Mouse (Mus musculus) stomach, embryonic 14.5 days (tissue): ENCODE measurements around the gene Wars2. TPM values are rescaled to one million over a fixed set of nuclear protein-coding genes. Genes with fewer than 3 reads are reported as not detected.

Source experiments
- ATAC-seq: fragments of 200-750 bp; cut with Nextera tagmentation; 2 replicates; pipeline ENCODE4 v1.8.0; 2017; ENCODE audit warnings: low read depth, moderate TSS enrichment; ENCODE audit not compliant: insufficient number of reproducible peaks, insufficient read depth, low FRiP score
- H3K27ac ChIP-seq: fragments of 300-500 bp; sonication (generic); 2 replicates; pipeline ENCODE4 v1.5.1; 2014; ENCODE audit warnings: mild to moderate bottlenecking, low read length, moderate library complexity, mixed read lengths
- H3K27me3 ChIP-seq: fragments of 300-500 bp; sonication (generic); 2 replicates; pipeline ENCODE4 v1.6.1; 2014; ENCODE audit warnings: low read length, control low read depth, mixed read lengths; ENCODE audit not compliant: control insufficient read depth, insufficient read depth
- H3K36me3 ChIP-seq: fragments of 300-500 bp; sonication (generic); 2 replicates; pipeline ENCODE4 v1.6.1; 2014; ENCODE audit warnings: mild to moderate bottlenecking, control low read depth, low read length, moderate library complexity, mixed read lengths; ENCODE audit not compliant: control insufficient read depth, insufficient read depth
- H3K4me1 ChIP-seq: fragments of 300-500 bp; sonication (generic); 2 replicates; pipeline ENCODE4 v1.6.1; 2014; ENCODE audit warnings: low read length, control low read depth, mixed read lengths; ENCODE audit not compliant: control insufficient read depth, insufficient read depth
- H3K4me2 ChIP-seq: fragments of 300-500 bp; sonication (generic); replicated peaks from 2 replicates; pipeline ENCODE4 v1.6.1; 2014; ENCODE audit warnings: low read depth, low read length, control low read depth
- H3K4me3 ChIP-seq: fragments of 300-500 bp; sonication (generic); 2 replicates; pipeline ENCODE4 v1.5.1; 2014; ENCODE audit warnings: low read depth, low read length, control low read depth
- H3K9ac ChIP-seq: fragments of 300-500 bp; sonication (generic); replicated peaks from 2 replicates; pipeline ENCODE4 v1.6.1; 2014; ENCODE audit warnings: low read depth, mild to moderate bottlenecking, control low read depth, low read length, moderate library complexity, mixed read lengths
- H3K9me3 ChIP-seq: fragments of 300-500 bp; sonication (generic); 2 replicates; pipeline ENCODE4 v1.6.1; 2016; ENCODE audit warnings: low read depth, low read length, control low read depth; ENCODE audit not compliant: control insufficient read depth
- WGBS: fragments of 180-500 bp; shearing (Covaris S2); extraction: QIAGEN DNeasy Blood & Tissue Kit; methylation state at CpG from one replicate; pipeline ENCODE4 v1.1.7; 2014; 5-methylcytosine and 5-hydroxymethylcytosine counted together
- polyA plus RNA-seq: library from polyadenylated mRNA; unstranded; fragments of >200 nt; fragmentation: Nextera tagmentation; extraction: Ambion mirVana; gene quantifications from 2 replicates; pipeline ENCODE4 v1.2.1, GENCODE M21; 2014

Gene Wars2
- polyA plus RNA-seq, 1 experiment from 2014 or later: 12.4 TPM

DNA sequence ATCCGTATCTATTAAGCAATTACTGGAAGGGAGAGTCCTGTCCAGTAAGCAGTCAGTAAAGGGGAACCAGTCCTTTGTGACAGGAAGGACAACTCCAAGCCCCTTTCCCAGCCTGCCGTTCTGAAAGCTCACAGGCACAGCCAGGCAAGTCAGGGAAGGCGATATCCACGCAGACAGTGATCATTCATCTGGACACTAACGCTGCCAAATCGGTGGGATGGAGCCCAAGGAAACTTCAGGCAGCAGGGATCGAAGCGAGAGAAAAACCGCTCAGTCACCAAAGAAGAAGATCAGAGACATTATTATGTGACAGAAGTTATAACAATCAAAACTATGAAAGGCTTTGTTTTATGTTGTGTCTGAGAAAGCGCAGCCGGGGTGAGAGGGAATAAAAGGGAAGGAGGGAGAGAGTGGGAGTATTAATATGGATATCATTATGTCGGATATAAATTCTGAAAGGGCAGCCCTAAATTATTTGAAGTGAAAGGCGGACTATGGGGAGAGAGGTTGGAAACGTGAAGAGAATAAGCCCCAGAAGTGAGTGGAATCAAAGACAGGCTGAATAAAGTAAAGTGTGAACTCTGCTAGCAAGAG lies 70.3 kb downstream of the Wars2 start:
- Histone ChIP-seq H3K27me3 (no peaks in the 10 kb centered on the region), H3K27ac (no peak overlapping the region), H3K4me2 (no peak overlapping the region), H3K36me3 (no peaks in the 10 kb centered on the region), H3K9ac (no peak overlapping the region), H3K9me3 (no peaks in the 10 kb centered on the region), H3K4me3 (no peak overlapping the region), H3K4me1 (peaks cover 5% of the 10 kb centered on the region; the same call in 1 of the 2 replicates)
- 30% methylated on average over 14 of the region's 14 CpGs for WGBS
- ATAC-seq: no peak

DNA sequence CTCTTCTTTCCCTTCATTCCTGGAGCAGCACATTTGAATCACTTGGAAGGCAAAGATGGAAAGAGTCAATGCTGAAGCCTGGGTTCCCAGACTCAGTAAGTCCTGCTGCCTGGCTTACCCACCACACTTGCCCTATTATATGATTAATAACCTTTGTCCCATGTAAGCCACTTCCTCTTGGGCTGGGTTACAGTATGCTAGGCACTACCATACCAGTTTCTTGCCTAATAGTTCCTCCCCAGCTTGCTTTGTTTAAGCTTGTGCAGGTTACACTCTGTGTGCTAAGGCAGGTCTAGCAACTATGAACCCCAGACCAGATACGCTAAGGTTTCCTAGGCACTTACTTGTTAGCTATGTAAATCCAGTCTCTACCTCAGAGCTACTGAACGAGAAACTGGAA lies 86.9 kb downstream of the Wars2 start:
- H3K4me1 ChIP-seq: no peaks in the 10 kb centered on the region
- 0 out of 2 replicates have a peak, but pooled peaks cover 4% of the 10 kb centered on the region for H3K27me3 ChIP-seq
- no peaks in the 10 kb centered on the region for H3K36me3 ChIP-seq
- H3K27ac ChIP-seq: no peak overlapping the region
- no peak overlapping the region for H3K4me2 ChIP-seq
- H3K9ac ChIP-seq: no peak overlapping the region
- H3K4me3 ChIP-seq: no peak overlapping the region
- no peak for ATAC-seq
- no peaks in the 10 kb centered on the region for H3K9me3 ChIP-seq
- WGBS: 68% methylated on average over 2 of the region's 2 CpGs

DNA sequence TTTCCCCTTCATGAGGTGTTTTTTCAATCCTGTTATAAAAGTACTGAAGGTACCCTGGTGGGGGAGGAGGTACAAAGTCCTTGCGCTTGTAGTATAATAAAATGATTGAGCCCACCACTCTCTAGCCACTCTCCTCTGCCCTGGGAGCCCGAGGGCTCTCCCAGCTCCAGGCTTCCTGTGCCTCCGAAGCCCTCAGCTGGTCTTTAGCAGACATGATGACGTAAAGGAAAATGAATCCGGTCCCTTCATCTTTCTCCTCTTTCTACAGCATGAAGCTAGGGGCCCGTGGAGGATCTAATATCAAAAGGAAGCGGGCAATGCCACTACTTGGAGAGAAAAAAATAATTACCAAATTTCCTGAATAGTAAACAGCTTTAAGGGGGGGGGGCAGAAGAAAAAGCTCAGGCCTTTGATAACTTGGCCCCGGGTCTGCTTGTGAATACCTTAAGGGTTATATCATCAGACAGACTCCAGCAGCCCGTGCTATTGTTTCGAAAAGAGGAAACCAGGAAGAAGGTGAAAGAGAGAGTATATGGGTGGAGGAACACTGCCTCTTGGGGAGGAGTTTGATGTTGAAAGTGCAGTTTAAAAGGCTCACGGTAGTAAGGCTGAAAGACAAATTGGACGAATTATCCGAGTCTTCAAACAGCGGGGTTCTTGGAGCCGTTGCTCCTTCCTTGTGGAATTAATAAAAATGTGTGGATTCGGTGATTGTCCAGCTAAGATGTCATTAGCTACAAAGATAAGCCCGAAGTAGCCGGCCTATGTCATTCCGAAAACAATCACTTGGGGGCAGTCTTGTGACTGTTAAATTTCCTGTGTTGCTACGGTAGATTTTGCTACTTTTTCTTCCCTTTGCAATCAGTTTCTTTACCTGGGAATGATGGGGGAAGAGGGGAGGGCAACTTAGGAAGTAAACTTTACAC lies 92.8 kb downstream of the Wars2 start:
- Histone ChIP-seq H3K27me3 (peaks cover 39% of the 10 kb centered on the region), H3K9ac (no peak overlapping the region), H3K9me3 (no peaks in the 10 kb centered on the region), H3K27ac (no peak overlapping the region), H3K36me3 (no peaks in the 10 kb centered on the region), H3K4me3 (peak overlapping the region; percentile 12; the same call in 1 of the 2 replicates), H3K4me1 (no peaks in the 10 kb centered on the region; the same call in 1 of the 2 replicates), H3K4me2 (peak overlapping the region; percentile 11; the same call in 1 of the 2 replicates)
- no peak for ATAC-seq
- WGBS: 9% methylated on average over 20 of the region's 20 CpGs

DNA sequence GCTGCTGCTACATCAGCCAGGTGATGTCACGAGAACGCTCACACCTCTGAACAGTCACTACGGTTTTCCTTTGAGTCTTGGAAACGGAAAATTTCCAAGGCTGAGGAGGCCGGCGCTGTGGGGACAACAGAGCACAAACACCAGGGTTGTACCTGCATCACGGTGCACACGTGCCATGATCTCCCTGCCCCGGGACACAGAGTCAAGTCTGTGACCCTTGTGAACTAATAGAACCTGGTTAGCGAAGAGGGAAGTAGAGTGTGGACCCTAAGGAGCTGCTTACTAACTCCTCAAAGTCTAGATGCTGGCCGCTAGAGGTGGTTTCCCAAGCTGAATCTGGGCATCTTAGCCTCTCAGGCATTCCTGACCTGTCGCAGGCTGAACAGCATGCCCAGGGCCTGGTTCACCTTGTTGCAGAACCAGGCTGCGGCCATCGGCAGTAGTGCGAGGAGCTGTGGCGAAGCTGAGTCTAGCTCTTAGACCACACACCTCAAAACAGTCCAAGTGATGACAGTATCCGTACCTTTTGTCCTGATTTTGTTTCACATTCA lies 93.5 kb downstream of the Wars2 start:
- Histone ChIP-seq H3K4me3 (peak overlapping the region; percentile 12; the same call in 1 of the 2 replicates), H3K9ac (no peak overlapping the region), H3K9me3 (no peaks in the 10 kb centered on the region), H3K4me1 (no peaks in the 10 kb centered on the region; the same call in 1 of the 2 replicates), H3K36me3 (no peaks in the 10 kb centered on the region), H3K4me2 (no peak overlapping the region; the same call in 1 of the 2 replicates), H3K27me3 (peaks cover 46% of the 10 kb centered on the region), H3K27ac (no peak overlapping the region)
- WGBS: 5% methylated on average over 17 of the region's 17 CpGs
- 0 out of 2 replicates have a peak, but pooled peaks have one; percentile 49 for ATAC-seq

DNA sequence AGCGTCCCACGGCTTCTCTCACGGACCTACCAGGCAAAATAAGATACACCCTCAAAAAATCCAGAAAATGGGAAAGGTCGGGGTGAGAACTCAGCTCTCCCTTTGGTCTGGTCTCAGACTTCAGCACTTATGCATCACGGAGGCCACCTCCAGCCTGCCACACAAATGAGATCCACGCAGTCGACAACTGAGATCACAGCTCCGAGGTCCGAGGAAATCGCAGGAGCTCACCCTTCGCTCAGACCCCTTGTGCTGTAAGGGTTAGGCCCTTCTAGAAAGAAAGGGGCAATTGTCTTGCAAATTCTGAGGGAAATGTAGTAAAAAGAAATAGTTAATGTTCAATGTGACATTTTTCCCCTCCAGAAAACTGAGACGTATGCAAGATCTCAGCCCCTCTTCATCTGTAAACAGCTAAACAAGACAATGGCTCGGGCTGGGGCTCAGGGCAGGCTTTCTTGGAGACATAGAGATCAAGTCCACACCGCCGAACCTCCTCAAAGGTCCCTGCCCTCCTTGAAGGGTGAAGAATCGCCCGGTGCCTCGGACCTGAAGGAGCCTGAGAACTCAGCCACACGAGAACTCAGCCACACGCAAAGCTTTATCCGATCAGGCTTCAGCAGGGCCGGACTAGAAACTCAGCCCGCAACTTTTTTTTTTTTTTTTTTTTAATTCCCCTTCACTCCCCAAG lies 94.4 kb downstream of the Wars2 start:
- Histone ChIP-seq H3K9ac (no peak overlapping the region), H3K27me3 (peaks cover 54% of the 10 kb centered on the region)
- WGBS: 3% methylated on average over 23 of the region's 23 CpGs

DNA sequence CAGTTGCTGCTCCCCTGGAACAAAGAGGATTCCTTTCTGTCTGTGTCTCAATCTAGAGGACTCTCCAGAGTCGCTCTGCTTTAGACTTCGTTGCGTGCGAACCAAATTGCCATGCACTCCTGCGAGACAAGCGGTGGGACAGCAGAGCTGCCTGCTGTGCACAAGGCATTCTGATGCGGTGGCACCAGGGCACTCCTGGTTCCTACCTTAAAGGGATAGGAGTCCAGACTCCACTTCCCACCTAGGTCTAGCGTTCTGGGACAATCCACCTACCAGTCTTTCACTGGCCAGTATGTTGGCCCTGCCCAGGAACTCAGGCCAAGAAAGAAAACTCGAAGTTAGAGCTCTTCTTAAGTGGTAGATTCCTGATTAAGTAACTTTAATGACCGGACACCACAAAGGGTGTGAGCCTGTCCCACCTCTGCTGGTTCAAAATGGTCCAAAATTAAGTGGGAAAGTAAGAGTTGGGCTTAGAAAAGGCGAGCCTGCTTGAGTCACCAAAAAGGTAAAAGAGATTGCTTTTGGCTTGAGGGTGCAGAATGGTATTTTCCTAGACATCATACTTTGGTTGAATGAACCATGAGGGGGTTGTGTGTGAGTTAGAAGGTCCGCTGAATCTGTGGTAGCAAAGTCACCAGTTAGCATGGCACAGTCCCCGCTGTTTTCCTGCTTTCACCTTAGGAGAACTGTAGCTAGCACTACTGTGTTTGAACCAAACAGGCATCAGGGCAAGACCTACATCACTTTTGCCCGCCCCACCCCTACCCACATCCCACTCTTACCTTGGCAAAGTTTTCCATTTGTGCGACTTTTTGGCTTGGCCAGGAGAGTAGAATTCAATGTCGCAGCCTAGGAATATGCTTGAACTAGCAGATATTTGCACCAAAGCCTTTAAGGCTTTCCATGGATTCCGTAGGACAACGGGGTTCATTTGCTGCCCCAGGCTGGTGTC lies 95.2 kb downstream of the Wars2 start:
- Histone ChIP-seq H3K4me3 (no peak overlapping the region), H3K27ac (no peak overlapping the region), H3K9ac (no peak overlapping the region), H3K27me3 (peaks cover 56% of the 10 kb centered on the region), H3K4me1 (no peaks in the 10 kb centered on the region; the same call in 1 of the 2 replicates), H3K36me3 (no peaks in the 10 kb centered on the region), H3K9me3 (no peaks in the 10 kb centered on the region), H3K4me2 (no peak overlapping the region)
- ATAC-seq: no peak
- 6% methylated on average over 18 of the region's 18 CpGs for WGBS

More for the DNA sequence above, 94.4 kb downstream of the Wars2 start:
- Histone ChIP-seq H3K4me3 (no peak overlapping the region), H3K4me1 (no peaks in the 10 kb centered on the region; the same call in 1 of the 2 replicates), H3K36me3 (no peaks in the 10 kb centered on the region), H3K27ac (no peak overlapping the region), H3K4me2 (no peak overlapping the region), H3K9me3 (no peaks in the 10 kb centered on the region)
- no peak for ATAC-seq

DNA sequence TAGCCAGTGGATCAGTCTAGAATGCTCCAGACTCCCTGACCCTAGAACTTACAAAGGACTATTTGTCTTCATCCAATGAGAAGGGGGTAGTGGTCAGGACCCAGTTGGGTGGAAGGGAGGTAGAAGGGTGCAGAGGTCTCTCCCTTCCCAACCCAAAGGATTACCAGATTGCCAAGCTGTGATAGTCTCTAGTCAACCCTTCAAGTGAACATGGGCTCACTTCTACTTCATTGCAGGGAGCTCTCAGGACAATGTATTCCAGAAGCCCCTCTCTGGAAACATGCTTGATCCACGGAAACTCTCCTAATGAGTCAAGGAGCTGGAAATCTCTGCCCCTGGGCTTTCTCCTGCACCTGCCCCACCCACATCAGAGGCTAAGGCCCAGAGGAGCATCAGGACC lies 97.8 kb downstream of the Wars2 start:
- WGBS: 9% methylated on average over 1 of the region's 1 CpGs

More for the DNA sequence above, 97.8 kb downstream of the Wars2 start:
- Histone ChIP-seq H3K9me3 (no peaks in the 10 kb centered on the region), H3K27ac (no peak overlapping the region), H3K36me3 (no peaks in the 10 kb centered on the region), H3K27me3 (peaks cover 75% of the 10 kb centered on the region), H3K9ac (no peak overlapping the region), H3K4me2 (no peak overlapping the region), H3K4me3 (no peak overlapping the region), H3K4me1 (no peaks in the 10 kb centered on the region; the same call in 1 of the 2 replicates)
- ATAC-seq: no peak
